Mouse (Mus musculus) bone marrow macrophage, adult 2 months (primary cell): ENCODE measurements around the gene Cltrn.

Experiments
- CTCF ChIP-seq: IDR thresholded peaks from 2 replicates; pipeline ENCODE4 v1.5.1; 2012; ENCODE audit warnings: low read depth, mild to moderate bottlenecking, low read length, moderate library complexity
- POLR2A ChIP-seq: IDR thresholded peaks from 2 replicates; pipeline ENCODE4 v1.6.1; 2012; ENCODE audit warnings: mild to moderate bottlenecking, low read depth, low read length, borderline replicate concordance

DNA sequence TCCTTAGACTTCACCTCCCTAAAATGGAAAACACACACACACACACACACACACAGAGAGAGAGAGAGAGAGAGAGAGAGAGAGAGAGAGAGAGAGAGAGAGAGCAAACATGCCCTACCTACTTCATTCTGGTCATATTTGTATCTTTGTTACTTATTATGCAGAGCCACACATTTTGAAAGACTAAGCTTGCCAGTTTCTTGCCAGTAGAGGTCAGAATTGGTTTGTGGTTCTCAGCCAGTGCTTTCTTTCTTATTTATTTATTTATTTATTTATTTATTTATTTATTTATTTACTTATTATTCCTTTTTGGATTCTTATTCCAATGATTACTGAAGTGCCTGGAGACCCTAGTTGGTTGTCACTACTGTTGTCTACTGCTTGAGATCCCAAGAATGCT, 12.9 kb downstream of the Cltrn start:
- TF ChIP-seq CTCF (no peak), POLR2A (no peak)
